Mouse (Mus musculus) embryonic facial prominence, embryonic 13.5 days (tissue): ENCODE measurements at regions not wholly inside any gene's neighbourhood (a gene's known extent, or its start where the extent isn't known, plus 50 kb on each side); places are given as distances from the start of the nearest gene placed in this dataset.

ENCODE experiments used
- ATAC-seq: fragments of 200-750 bp; cut with Nextera tagmentation; 2 replicates; pipeline ENCODE4 v1.8.0; 2017; ENCODE audit warnings: low read depth; ENCODE audit not compliant: insufficient number of reproducible peaks, insufficient read depth, low FRiP score, low TSS enrichment
- H3K27ac ChIP-seq: fragments of 300-500 bp; sonication (generic); 2 replicates; pipeline ENCODE4 v1.5.1; 2015; ENCODE audit warnings: moderate library complexity, mild to moderate bottlenecking, inconsistent platforms
- H3K27me3 ChIP-seq: fragments of 300-500 bp; sonication (generic); 2 replicates; pipeline ENCODE4 v1.6.1; 2015; ENCODE audit warnings: mild to moderate bottlenecking, inconsistent platforms
- H3K36me3 ChIP-seq: fragments of 300-500 bp; sonication (generic); 2 replicates; pipeline ENCODE4 v1.6.1; 2015; ENCODE audit warnings: mild to moderate bottlenecking, inconsistent platforms
- H3K4me1 ChIP-seq: fragments of 300-500 bp; sonication (generic); 2 replicates; pipeline ENCODE4 v1.6.1; 2015; ENCODE audit warnings: inconsistent platforms
- H3K4me2 ChIP-seq: fragments of 300-500 bp; sonication (generic); 2 replicates; pipeline ENCODE4 v1.6.1; 2015; ENCODE audit warnings: moderate library complexity, mild to moderate bottlenecking, inconsistent platforms
- H3K4me3 ChIP-seq: fragments of 300-500 bp; sonication (generic); 2 replicates; pipeline ENCODE4 v1.5.1; 2015; ENCODE audit warnings: mild to moderate bottlenecking, inconsistent platforms
- H3K9ac ChIP-seq: fragments of 300-500 bp; sonication (generic); 2 replicates; pipeline ENCODE4 v1.6.1; 2015; ENCODE audit warnings: mild to moderate bottlenecking, inconsistent platforms
- H3K9me3 ChIP-seq: fragments of 300-500 bp; sonication (generic); 2 replicates; pipeline ENCODE4 v1.6.1; 2016; ENCODE audit warnings: inconsistent platforms
- WGBS: fragments of 180-500 bp; shearing (Covaris S2); methylation state at CpG from one replicate; pipeline ENCODE4 v1.1.7; 2015; ENCODE audit warnings: mixed read lengths; 5-methylcytosine and 5-hydroxymethylcytosine counted together

DNA sequence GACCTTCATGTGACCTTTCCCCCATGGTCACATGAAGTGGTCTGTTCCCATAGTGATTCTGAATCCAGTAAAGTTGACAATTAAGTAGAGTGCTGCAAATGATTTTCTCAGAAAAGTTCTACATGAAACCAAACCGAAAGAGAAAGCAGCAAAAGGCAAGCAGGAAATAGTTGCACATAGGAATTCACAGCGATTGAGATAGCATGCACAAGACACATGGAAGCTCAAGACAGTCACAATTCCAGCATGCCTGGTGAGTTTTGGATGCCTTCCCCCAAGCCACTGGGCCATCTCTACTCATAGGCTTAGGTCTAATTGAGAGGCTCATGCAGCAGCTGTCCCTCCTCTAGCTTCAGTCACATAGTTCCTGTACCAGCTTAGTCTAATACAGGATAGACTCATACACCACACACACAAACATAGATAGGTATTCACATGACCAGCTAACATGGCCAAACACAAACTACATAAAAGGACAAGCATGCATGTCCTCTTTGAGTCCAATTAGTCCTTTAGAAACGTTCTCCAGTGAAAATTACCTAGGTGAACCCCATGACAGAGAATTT, 721.8 kb downstream of the Gsdmc2 start:
- ATAC-seq = no peak
- H3K4me1 ChIP-seq = no peaks in the 10 kb centered on the region
- WGBS = 80% methylated on average over 3 of the region's 3 CpGs
- no peak overlapping the region for H3K4me2 ChIP-seq
- H3K9me3 ChIP-seq = no peaks in the 10 kb centered on the region
- no peaks in the 10 kb centered on the region for H3K36me3 ChIP-seq
- H3K9ac ChIP-seq = no peak overlapping the region
- no peak overlapping the region for H3K27ac ChIP-seq
- H3K4me3 ChIP-seq = no peak overlapping the region
- no peaks in the 10 kb centered on the region for H3K27me3 ChIP-seq

DNA sequence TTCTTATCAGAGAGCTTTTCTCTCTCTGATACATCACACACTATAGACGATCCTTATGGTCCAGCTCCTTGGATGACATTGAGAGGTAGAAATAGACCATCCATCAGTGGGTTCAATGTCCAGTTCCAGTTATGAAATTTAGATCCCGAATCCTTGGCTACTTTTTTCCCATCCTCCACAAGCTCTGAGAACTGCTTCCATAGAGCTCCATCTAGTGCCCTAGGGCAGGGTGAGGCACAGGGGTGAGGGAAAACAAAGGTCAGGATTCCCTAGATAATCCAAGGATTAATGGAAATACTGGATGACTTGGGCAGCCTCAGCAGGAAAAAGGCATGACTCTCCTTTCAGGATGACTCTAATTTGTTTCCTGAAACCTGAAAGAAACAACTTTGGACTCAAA, 732.1 kb downstream of the Gsdmc2 start:
- Histone ChIP-seq H3K27ac (no peak overlapping the region), H3K4me2 (no peak overlapping the region), H3K9ac (no peak overlapping the region), H3K4me3 (no peak overlapping the region), H3K27me3 (no peaks in the 10 kb centered on the region), H3K36me3 (no peaks in the 10 kb centered on the region), H3K9me3 (no peaks in the 10 kb centered on the region), H3K4me1 (no peaks in the 10 kb centered on the region)
- no peak for ATAC-seq
- 77% methylated on average over 2 of the region's 2 CpGs for WGBS

DNA sequence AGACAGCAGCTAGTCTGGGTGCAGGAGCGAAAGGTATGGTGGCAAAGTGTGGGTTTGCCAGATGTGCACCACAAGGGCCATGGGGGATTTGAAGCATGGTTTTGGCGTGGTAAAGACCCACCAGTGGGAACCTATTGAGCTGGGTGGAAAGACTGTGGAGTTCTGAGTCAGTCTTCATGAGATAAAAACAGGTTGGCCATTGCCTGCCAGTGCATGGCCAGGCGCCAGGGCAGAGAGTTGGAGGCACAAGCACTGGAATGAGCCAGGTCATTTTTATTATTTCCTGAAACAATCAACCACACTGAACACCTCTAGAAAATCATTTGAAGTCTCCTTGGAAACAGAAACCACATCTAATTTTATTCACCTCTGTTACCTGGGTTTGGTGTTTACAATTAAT, 744.9 kb downstream of the Gsdmc2 start:
- no peak overlapping the region for H3K27ac ChIP-seq
- H3K9ac ChIP-seq = no peak overlapping the region
- no peaks in the 10 kb centered on the region for H3K36me3 ChIP-seq
- no peak overlapping the region for H3K4me2 ChIP-seq
- 88% methylated on average over 3 of the region's 3 CpGs for WGBS
- H3K9me3 ChIP-seq = no peaks in the 10 kb centered on the region
- no peaks in the 10 kb centered on the region for H3K27me3 ChIP-seq
- ATAC-seq = no peak
- H3K4me1 ChIP-seq = no peaks in the 10 kb centered on the region
- no peak overlapping the region for H3K4me3 ChIP-seq

DNA sequence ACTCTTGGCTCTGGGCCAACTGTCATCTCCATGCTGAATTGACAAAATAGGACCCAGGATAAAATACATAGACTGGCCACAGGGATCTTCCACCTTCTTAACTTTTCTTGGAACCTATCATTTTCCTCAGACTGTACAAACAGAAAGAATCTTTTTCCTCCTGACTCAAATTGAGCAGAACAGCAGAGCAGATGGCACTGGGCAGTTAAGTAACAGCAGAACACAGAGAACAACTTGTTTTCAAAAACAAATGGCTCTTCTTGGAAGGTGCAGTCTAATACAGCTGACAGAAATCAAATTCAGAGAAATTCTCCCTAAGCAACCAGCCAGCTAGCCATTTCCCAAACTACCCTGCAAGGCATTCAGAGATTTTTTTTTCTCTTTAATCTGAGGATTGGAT, 763.0 kb downstream of the Gsdmc2 start:
- no peak overlapping the region for H3K4me2 ChIP-seq
- no peak overlapping the region for H3K9ac ChIP-seq
- H3K4me3 ChIP-seq = no peak overlapping the region
- H3K4me1 ChIP-seq = no peaks in the 10 kb centered on the region
- no peak overlapping the region for H3K27ac ChIP-seq
- no peaks in the 10 kb centered on the region for H3K27me3 ChIP-seq
- H3K9me3 ChIP-seq = no peaks in the 10 kb centered on the region
- ATAC-seq = no peak
- H3K36me3 ChIP-seq = no peaks in the 10 kb centered on the region

DNA sequence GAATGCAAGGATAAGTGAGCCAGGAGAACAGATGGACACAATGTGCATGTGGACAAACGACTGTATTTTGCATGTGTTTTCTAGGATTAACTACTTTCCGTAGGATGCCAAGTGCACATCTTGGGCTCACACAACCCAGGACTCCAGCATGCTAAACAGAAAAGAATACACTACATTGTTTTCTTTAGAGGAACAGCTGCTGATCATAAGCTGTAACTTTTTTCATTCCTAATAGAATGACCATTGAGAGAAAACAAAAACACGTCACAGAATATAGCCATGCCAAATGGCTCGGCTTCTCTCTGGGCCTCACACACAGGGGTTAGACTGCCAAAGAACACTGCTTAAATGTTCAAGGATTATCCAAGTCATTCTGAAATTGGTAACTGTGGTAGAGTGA, 765.2 kb downstream of the Gsdmc2 start:
- ATAC-seq = no peak
- Histone ChIP-seq H3K9ac (no peak overlapping the region), H3K4me1 (no peaks in the 10 kb centered on the region), H3K9me3 (no peaks in the 10 kb centered on the region), H3K4me2 (no peak overlapping the region), H3K27ac (no peak overlapping the region), H3K27me3 (no peaks in the 10 kb centered on the region), H3K4me3 (no peak overlapping the region), H3K36me3 (no peaks in the 10 kb centered on the region)
- WGBS = 71% methylated on average over 4 of the region's 4 CpGs

DNA sequence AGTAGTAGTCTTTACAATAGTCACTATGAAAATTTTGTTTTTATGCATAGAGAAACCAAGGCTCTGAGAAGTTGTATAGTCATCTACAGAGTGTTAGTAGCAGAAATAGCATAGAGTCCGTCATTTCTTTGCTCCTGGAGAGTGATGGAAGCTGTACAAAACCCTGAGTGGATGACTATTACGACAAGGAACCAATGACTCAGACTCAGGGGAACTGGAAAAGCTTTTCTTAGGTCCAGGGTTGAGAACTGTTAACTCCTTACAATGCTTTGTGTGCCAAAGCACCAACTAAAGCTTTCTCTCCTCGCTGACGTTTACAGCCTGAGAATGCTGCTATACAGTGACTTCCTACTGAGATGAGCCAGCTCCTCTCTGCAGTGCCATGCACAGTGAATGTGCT, 773.1 kb downstream of the Gsdmc2 start:
- Histone ChIP-seq H3K9me3 (no peaks in the 10 kb centered on the region), H3K36me3 (no peaks in the 10 kb centered on the region), H3K27ac (no peak overlapping the region), H3K4me3 (no peak overlapping the region), H3K27me3 (no peaks in the 10 kb centered on the region), H3K9ac (no peak overlapping the region), H3K4me2 (no peak overlapping the region), H3K4me1 (no peaks in the 10 kb centered on the region)
- ATAC-seq = no peak
- 79% methylated on average over 4 of the region's 4 CpGs for WGBS

DNA sequence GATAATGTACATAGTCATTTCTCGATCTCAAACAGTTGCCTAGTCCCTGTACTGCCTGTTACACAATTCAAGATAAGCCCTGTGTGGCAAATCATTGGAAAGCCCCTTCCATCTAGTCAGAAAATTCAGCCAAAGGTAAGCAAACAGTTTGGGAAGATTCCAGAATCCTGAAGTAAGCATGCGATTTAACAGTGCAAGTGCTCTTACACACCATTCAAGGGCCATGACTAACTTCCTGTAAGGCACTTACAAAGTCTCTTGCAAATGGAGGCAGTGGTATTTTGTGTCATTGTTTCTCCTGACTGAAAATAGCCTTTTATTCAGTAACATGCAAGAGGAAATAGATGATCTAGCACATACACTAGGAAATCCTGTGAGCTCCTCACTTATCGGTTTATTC, 777.9 kb downstream of the Gsdmc2 start:
- Histone ChIP-seq H3K27ac (no peak overlapping the region), H3K36me3 (no peaks in the 10 kb centered on the region), H3K27me3 (no peaks in the 10 kb centered on the region), H3K9me3 (no peaks in the 10 kb centered on the region), H3K4me3 (no peak overlapping the region), H3K4me1 (no peaks in the 10 kb centered on the region), H3K9ac (no peak overlapping the region), H3K4me2 (no peak overlapping the region)
- ATAC-seq = no peak
- 90% methylated on average over 3 of the region's 3 CpGs for WGBS

DNA sequence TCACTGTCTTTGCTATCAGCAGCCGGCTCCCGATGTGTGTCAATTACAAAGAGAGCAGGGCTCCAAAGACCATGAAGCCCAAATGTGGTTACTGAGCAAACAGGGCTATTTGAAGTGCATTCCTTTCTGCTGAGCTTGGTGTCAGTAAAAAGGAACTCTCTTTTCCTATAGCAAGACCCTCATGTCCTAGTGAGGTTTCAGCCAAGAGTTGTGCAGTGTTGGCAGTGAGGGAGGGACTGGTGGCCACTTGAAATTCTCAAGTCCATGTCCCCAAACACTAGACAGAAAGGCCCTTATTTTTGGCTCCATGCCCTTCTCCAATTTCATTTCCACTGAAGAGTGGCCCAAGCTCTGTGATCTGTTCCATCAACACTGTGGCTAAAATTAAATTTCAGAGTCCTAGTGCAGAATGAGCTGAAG, 778.9 kb downstream of the Gsdmc2 start:
- WGBS = 76% methylated on average over 2 of the region's 2 CpGs

DNA sequence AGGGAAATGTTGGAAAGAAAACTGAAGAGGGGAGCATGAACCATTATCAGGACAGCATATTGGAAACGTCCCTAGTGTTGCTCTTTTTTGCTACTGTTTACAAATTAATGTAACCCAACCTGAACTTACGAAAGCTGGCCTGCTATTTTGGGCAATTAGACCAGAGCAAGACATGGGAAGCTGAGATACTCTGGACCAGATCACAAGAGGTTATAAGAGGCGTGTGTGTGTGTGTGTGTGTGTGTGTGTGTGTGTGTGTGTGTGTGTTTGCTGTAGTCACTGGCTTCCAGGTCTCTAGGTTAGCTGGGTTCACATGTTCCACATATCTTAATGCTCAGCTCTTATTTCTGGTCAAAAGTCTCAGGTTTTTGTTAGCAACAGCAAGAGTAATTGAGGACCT, 783.1 kb downstream of the Gsdmc2 start:
- no peak overlapping the region for H3K27ac ChIP-seq
- no peaks in the 10 kb centered on the region for H3K27me3 ChIP-seq
- H3K4me1 ChIP-seq = no peaks in the 10 kb centered on the region
- 56% methylated on average over 3 of the region's 3 CpGs for WGBS
- no peaks in the 10 kb centered on the region for H3K9me3 ChIP-seq
- H3K9ac ChIP-seq = no peak overlapping the region
- no peaks in the 10 kb centered on the region for H3K36me3 ChIP-seq
- H3K4me2 ChIP-seq = no peak overlapping the region
- no peak overlapping the region for H3K4me3 ChIP-seq
- ATAC-seq = no peak

More for the DNA sequence above, 778.9 kb downstream of the Gsdmc2 start:
- Histone ChIP-seq H3K27me3 (no peaks in the 10 kb centered on the region), H3K4me1 (no peaks in the 10 kb centered on the region), H3K4me2 (no peak overlapping the region), H3K36me3 (no peaks in the 10 kb centered on the region), H3K9ac (no peak overlapping the region), H3K27ac (no peak overlapping the region), H3K4me3 (no peak overlapping the region), H3K9me3 (no peaks in the 10 kb centered on the region)
- ATAC-seq = no peak

DNA sequence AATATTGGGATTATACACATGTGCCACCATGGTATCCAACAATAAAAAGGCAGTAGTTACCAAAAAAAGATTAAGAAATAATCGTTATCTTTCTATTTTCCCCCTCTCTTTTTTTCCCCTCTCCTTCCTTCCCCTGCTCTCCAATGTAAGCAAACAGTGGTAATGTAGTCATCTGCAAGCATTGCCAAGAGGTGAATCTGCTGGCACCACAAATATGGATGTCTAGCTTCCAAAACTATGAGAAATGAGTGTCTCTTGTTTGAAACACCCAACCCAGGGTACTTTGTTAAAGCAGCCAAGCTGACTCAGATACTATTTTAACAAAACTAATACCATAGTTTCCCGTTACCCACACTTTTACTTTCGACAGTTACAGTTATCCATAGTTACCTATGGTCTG, 784.2 kb downstream of the Gsdmc2 start:
- H3K4me1 ChIP-seq = no peaks in the 10 kb centered on the region
- no peaks in the 10 kb centered on the region for H3K9me3 ChIP-seq
- no peaks in the 10 kb centered on the region for H3K36me3 ChIP-seq
- H3K9ac ChIP-seq = no peak overlapping the region
- no peak for ATAC-seq
- no peak overlapping the region for H3K27ac ChIP-seq
- H3K4me2 ChIP-seq = no peak overlapping the region
- WGBS = 90% methylated on average over 3 of the region's 3 CpGs
- no peak overlapping the region for H3K4me3 ChIP-seq
- H3K27me3 ChIP-seq = no peaks in the 10 kb centered on the region

DNA sequence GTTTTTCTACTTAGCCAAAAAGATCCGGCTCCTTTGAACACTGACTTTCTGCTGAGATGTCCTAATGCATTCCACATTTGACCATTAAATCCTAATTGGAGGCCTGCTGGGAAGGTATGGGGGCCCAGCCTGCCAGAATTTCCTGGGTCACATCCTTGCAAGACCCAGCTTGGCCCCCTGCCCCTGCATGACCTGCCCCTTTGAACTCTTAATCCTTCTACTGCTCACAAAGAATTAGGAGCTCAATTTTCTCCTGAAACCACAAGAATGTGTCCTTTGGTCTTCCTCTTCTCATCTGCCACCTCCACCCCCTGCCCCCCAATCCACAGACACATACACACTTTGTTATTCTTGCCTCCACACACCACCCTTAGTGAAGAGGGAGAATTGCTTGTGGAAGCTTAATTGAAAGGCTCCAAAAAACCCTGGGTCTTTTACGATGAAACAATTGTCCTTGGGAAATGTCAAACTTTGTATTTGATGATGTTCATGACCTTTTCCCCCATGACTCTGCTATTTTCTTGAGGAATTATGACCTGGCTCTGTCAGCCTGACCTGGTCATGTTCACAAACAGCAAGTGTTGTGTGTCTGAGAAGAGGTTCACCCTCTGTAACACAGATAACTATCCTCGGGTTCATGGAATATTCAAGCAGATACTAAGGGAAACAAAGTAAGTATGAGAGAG, 792.3 kb downstream of the Gsdmc2 start:
- Histone ChIP-seq H3K4me2 (no peak overlapping the region), H3K36me3 (no peaks in the 10 kb centered on the region), H3K27ac (no peak overlapping the region), H3K4me1 (peaks cover 6% of the 10 kb centered on the region; the same call in 1 of the 2 replicates), H3K27me3 (no peaks in the 10 kb centered on the region), H3K9me3 (no peaks in the 10 kb centered on the region), H3K4me3 (no peak overlapping the region), H3K9ac (no peak overlapping the region)
- 12% methylated on average over 3 of the region's 3 CpGs for WGBS
- ATAC-seq = no peak

DNA sequence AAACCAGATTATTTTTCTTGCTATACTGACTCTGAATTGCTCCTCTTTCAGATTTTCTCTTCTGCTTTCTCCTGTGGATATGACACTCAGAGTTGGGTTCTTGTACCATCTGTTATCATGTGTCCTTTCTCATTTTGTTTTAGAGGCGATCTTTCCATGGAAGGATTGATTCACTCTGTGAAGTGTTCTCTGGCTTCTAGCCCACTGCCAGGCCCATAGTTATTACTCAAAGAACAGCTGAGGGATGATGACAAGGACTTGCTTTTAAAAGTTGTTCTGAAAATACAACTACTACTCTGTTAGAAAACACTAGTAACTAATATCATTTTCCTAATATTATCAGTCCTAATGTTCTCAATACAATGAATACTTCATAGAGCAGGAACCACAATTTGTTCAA, 794.9 kb downstream of the Gsdmc2 start:
- no peaks in the 10 kb centered on the region for H3K36me3 ChIP-seq
- no peak overlapping the region for H3K9ac ChIP-seq
- no peak for ATAC-seq
- no peak overlapping the region for H3K4me3 ChIP-seq
- H3K4me2 ChIP-seq = no peak overlapping the region
- no peaks in the 10 kb centered on the region for H3K27me3 ChIP-seq
- no peak overlapping the region for H3K27ac ChIP-seq
- no peaks in the 10 kb centered on the region for H3K9me3 ChIP-seq
- H3K4me1 ChIP-seq = peaks cover 6% of the 10 kb centered on the region; the same call in 1 of the 2 replicates
- 95% methylated on average over 1 of the region's 1 CpGs for WGBS
